Mouse (Mus musculus): ENCODE data around the gene Hoxa9. TPM values are rescaled to one million over a fixed set of nuclear protein-coding genes. Genes with fewer than 3 reads are reported as not detected.

The Hoxa9 gene
- total RNA-seq, 2 experiments from 2014 or later = not detected

DNA sequence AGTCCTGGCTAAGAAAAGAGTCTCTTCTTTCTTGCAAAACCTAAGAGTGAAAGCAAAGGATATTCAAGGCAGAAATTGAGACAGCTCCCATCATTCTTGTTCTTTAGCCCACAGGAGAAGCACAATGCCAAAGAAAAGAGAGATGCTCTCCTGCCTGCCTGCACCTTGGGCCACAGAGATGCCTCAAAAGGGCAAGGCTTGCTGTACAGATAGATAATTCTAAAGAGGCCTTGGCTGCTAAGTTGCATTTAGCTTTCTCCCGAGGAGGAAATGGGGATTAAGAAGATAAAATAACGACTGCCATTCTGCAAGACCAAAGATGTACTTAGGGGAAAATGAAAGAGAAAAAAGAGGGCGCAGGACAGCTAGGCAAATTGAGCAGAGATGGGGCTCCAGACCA, 16.0 kb upstream of the Hoxa9 start:
- intact Hi-C loops (cut with DNase I) = no loop called here
- no peak for DNase-seq (ENCODE audit: low spot score in 2 of 2)

DNA sequence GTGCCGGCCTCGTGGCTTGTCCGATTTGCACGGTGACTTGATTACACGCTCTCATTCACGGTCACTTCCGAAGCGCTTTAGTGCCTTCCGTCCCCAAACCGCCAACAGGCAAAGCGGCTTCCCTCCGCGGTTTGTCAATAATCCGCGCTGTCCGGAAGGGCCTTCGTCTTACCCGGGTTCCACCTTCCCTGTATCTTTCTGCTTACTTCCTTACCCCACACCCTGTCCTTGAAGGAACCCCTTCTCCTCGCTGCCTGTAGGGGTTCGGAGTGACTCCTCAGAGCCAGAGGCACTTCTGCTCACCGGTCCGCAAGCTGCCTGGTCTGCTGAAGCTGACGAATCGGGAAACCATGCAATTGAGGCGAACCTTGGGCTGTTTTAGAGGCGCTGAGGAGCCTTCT, 15.5 kb upstream of the Hoxa9 start:
- intact Hi-C loops (cut with DNase I) = no loop called here
- DNase-seq (ENCODE audit: low spot score in 2 of 2) = peak in 1 of 2 experiments; percentile 9

DNA sequence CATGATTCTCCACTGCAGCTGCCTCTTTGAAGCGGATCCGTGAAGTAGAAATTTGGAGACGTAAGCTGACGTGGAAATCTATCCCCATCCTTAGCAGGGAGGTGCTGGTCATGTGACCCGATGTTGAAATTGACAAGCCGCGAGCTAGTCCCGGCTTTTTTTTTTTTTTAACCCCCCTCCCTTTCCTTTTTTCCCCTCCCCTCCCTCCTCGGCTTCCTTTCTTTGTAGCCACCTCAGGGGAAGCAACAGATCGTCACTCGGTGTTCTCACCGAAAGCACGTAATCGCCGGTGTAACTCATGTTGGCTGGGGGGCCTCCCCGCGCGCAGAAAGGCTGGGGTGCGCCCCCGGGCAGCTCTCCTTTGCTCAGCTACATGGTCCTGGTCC, 14.9 kb upstream of the Hoxa9 start, which contains the start of gene Hoxa11:
Gene Hoxa11, minus strand, starts transcription at position 54 of the 386 bp plus-strand sequence.
- intact Hi-C loops (cut with DNase I) = no loop called here
- no peak for DNase-seq (ENCODE audit: low spot score in 2 of 2)

DNA sequence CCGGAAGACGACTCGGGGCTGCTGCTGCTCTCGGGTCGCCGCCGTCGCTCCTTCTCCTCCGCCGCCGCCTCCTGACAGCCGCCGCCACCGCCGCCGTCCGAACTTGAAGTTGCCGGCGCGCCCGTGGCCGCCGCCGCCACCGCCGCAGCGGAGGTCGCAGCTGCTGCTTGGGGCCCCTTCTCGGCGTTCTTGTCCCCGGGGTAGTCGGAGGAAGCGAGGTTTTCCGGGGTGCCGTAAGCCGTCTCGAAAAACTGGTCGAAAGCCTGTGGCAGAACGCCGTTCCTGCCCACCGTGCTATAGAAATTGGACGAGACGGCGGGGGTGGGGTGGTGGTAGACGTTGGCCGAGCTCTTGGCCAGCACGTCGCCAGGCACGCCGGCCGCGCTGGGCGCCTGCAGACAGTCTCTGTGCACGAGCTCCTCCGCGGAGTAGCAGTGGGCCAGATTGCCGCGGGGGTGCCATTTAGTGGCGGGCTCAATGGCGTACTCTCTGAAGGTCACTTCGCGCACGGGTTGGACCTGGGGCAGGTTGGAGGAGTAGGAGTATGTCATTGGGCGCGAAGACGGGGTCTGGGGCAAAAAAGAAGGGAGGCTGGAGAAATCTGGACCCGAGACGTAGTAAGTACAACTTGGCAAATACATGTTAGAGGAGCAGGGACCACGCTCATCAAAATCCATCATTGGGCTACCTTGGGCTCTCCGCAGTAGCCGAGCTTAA, 14.3 kb upstream of the Hoxa9 start:
- no peak for DNase-seq (ENCODE audit: low spot score in 2 of 2)
- intact Hi-C loops (cut with DNase I) = no loop called here

DNA sequence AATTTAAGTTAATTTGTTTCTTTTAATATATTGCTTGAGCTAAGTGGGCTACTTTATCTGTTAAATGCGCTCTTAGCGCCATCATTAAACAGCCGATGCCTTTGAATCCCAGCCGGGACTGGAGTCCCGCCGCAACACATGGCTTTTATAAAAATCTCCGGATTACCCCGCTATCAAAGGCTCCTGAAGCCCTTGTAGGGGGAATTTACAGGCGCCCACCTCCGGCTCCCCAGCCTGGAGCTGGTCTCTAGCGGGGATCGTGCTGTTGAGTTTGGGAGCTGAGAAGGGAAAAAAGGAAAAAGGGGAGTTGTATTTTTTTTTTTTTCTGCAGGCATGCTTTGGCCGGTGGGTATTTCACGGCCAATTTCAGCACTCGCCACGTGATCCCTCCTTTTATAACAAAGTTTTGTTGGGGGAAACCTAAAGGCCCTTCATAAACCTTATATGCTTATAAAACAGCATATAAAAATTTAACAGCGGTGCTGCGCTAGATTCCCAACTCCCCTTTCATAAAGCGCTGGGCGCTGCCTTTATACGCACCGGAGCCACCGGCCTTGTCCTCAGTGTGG, 13.7 kb upstream of the Hoxa9 start:
- intact Hi-C loops (cut with DNase I) = no loop called here
- peak in 1 of 2 experiments; percentile 4 for DNase-seq (ENCODE audit: low spot score in 2 of 2)

DNA sequence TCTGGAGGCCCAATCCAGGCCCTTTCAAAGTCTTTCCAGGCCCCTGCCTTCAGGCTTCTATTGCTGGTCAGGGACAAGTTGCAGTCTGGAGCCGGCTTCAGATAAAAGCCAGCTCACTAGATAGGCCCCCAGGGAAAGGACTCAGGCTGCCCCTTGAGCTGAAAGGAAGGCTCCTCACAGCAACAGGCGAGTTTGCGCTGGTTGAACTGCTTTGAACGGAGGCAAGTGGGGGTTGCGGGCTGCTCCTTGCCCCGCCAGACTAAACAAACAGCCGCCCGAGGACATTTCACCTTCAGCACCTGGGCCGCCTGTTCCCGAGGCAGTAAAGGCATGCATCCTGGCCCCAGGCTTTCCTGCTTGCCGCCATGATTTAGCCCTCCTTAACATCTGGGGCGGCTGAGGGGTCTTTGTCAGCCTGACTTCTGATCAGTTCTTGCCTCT, 12.8 kb upstream of the Hoxa9 start:
- intact Hi-C loops (cut with DNase I) = no loop called here
- DNase-seq (ENCODE audit: low spot score in 2 of 2) = no peak

DNA sequence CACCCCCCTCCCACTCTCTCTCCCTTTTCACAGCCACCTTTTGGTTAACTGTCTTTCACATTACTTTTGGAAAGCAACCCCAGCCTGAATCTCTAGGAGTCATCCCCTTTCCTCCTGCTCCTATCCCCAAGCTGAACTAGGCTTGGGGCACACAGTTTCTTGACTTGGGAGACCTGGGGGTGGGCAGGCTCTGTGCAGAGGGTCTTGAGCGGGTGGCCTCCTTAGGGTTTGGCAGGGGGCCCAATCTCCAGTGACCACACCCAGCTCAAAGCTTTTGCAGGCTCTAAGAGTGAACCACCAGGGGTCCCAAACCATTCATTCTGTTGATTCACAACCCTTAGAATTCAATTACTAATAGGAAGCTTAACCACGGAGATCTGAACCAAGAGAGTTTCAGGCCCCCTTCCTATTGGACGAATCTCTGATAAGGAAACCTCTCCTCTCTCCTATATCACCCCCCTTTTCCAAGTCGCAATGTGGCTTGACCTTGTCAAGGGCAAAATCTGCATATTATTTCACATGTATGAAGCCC, 12.0 kb upstream of the Hoxa9 start:
- intact Hi-C loops (cut with DNase I) = no loop called here

DNA sequence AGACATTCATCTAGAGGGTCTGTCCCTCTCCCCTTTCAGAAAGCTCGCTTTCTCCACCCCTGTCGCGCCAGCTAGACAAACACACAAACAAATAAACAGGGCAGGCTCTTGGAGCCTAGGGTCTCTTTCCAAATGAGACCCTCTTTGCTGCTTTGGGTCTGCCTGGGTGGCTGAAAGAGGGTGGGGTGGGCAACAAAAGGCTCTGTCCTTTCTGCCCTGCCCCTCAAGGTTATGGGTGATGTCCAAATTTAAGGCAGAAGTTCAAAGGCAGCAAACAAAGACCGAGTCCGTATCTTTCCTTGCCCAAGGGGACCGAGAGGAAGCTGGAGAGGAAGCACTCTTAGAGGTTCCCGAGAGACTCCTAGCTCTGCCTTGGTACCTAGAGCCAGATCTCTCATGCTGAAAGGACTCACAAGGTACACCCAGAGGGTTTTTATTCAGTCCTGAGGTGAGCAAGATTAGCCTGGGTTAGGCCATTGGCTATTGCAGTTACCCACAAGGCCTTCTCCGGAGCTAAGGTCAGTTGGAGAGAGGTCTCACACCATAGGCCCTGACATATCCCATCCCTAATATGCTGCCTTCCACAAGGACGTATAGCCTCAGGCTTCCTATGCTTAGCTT, 10.2 kb upstream of the Hoxa9 start:
- DNase-seq (ENCODE audit: low spot score in 2 of 2) = no peak
- intact Hi-C loops (cut with DNase I) = no loop called here

More for the DNA sequence above, 12.0 kb upstream of the Hoxa9 start:
- DNase-seq (ENCODE audit: low spot score in 2 of 2) = no peak

DNA sequence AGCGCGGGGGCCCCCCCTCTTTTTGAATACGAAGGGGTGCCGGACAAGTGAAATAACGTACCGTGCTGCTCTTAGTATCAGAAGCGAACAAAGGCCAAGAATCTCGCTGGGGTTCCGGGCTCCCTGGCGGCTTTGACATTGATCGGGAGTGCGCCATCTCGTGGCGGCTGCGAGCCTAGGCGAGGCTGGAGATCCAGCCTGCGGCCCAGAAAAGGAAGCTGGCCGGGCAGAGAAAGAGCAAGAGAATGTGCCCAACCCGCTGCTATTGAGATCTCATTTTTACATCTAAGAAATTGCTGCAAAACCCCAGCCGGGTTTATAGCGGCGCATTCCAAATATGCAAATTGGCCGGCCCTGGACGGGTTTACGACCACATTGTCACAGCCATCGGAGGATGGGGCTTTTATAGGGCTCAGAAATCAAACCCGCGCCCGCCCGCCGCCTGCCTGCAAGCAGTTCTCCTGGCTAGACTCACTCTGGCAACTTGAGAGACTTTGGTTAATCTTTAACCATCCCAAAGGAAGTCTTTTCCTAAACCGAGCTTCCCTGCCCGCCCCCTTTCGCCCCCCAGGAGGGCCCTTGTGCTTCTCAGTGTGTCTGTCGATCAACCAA, 9.6 kb upstream of the Hoxa9 start, which contains the start of gene Hoxa10:
Gene Hoxa10, minus strand, starts transcription at position 466 of the 612 bp plus-strand sequence.
- peak in 1 of 2 experiments; percentile 33 for DNase-seq (ENCODE audit: low spot score in 2 of 2)
- intact Hi-C loops (cut with DNase I) = no loop called here

DNA sequence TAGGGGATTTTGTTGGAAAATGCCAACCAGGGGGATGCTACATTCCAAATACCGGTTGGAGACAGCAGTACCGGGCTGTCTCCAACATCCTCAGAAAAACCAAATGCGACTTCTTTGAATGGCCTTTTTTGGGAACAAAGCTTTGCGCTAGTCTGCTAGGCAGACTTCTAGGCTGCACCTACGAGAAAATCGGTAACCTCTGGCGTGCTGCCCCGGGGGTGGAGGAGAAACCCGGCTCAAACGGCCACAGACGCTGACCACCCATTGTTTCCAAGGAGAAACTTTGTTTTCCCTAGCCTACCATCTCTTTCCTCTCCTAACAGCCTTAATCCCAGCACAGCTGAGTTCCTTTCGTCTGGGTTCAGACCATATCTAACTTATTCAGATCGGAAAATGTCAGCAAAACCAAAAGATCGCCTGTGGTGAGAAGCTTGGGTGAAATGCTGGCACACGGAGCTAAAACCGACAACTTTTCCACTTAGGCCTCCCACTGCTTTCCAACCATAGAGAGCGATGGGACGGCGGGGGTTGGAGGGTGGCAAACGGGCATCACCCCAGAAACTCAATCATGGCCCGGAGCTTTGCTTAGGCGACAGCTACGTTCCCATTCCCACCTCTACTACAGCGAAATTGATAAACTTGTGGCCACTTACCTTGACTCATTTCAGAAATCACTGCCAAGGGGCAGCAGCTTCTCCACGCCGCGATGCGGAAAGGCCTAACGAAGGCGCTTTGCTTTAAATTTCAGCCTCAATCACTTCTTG, 8.9 kb upstream of the Hoxa9 start:
- intact Hi-C loops (cut with DNase I) = no loop called here
- peak in 1 of 2 experiments; percentile 3 for DNase-seq (ENCODE audit: low spot score in 2 of 2)

DNA sequence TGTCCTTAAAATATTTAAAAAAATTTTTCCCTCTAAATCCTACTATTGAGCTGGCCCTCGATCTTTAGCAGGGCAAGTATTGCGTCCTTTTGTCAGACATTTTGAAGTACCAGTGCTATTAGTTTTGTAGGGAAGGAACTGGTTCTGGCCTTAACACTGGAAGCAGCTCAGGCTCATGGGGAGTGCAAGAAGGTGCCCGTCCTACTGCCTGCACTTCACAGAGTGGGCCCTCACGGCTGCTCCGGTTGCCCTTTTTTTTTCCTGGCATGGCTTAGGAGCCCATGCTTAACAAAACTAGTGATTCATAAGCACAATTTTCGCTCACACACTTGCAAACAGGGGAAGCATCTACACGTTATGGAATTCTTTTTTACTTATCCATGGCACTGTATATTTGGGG, 8.1 kb upstream of the Hoxa9 start:
- DNase-seq (ENCODE audit: low spot score in 2 of 2) = no peak
- intact Hi-C loops (cut with DNase I) = no loop called here

DNA sequence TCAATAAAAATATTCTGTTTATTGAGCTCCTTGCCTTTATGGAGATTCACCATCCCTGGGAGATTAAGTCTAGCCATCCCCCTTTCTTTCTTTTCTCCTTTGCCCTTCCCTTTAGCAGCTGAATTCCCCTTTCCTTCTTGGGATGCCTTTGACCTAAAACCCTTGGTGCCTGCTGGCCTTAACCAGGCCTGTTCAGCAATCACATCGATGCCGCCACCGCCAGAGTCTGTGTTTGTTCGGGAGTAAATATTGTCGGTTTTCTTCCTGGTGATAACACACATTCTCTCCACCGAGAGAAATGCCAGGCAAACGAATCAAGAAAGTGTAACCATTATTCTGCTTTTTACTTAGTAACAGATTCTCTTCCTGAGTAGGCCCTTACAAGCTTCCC, 7.3 kb upstream of the Hoxa9 start:
- intact Hi-C loops (cut with DNase I) = no loop called here
- no peak for DNase-seq (ENCODE audit: low spot score in 2 of 2)

DNA sequence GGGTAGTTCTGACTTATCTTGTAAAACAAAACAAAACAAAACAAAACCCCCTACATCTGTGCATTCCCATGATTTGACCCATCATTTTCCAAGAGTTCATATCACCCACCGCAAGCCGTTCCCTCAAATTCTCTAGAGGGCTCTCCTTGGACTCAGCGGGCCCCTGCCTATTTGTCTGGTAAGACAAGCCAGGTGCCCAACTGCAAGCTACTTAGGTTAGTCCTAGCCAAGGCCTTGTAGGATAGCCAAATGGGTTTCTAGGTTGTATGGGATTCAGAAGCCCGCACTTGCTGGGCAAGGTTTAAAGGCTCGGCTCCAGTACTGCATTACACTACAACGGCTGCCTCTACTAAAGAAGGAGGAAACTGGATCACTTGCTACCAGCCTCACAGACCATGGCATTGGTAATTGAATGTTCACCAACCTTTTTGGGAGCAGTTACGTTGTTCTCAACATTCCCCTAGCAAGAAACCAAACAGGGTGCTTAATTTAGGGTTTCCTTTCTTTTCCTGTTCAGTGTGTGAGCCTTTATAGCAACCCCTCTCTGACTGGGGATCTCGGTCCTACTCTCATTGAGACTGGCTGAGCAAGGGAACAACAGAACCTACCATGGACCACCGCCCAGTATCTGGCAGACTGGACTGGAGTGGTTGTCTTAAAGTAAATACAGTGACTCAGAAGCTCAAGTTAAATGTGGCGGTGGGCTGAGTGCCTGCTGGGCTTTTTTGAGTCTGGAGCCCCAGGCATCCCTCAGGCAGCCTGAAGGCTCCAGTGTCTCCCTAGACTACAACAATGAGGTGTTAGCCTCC, 6.7 kb upstream of the Hoxa9 start:
- intact Hi-C loops (cut with DNase I) = no loop called here
- no peak for DNase-seq (ENCODE audit: low spot score in 2 of 2)

DNA sequence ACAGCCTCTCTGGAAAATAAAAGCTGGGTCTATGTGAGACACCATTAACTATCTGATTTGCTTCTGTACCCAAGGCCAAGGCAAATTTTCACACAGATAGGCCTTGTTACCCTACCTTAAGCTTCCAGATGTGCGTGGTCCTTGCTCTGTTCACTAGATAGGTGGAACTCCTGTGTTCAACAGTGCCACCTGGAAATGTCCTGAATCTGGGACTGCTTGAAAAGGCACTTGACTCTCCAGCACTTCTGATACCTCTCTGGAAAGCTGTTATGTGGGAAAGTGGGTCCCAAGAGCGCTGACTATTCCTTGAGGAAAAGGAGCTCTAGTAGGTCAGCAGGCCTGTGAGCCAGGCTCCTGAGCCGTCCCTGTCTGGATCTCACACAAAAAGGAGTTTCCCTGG, 5.9 kb upstream of the Hoxa9 start:
- intact Hi-C loops (cut with DNase I) = no loop called here
- no peak for DNase-seq (ENCODE audit: low spot score in 2 of 2)

DNA sequence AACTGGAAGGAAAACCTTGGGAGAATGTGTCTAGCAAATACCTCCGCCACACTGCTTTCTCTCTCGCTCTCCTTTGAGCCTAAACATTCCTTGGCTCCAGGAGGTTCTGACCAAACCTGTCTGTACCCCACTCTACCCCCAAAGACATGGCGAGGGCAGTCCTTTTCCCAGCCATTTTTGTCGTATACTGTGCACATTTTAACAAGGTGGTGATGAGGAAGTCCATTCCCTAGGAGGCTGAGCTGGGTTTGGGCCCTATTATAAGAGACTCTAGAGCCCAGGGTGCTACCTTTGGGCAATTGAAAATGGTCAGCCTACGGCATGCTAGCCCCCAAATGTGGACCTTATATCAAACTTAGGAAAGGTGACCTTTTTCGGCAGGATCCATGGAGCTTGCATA, 5.0 kb upstream of the Hoxa9 start:
- DNase-seq (ENCODE audit: low spot score in 2 of 2) = no peak
- intact Hi-C loops (cut with DNase I) = no loop called here

DNA sequence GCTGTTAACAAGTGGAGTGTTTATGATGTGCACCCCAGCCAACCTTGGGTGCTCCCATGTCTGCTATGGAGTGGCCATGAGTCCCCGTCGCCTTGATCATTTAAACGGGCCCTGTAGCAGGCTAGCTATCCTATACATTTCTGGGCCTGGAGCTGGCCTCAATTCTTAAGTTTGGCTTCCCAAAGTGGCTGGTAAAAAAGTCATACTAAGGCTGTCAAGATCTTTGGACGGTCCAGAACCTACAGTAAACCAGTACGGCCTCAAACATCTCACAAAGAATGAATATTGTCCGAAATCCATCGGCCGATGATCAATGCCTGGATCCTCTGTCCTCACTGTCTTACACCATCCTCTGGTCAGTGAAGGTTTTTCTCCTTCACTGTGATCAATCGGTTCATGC, 4.4 kb upstream of the Hoxa9 start:
- intact Hi-C loops (cut with DNase I) = no loop called here
- DNase-seq (ENCODE audit: low spot score in 2 of 2) = no peak

DNA sequence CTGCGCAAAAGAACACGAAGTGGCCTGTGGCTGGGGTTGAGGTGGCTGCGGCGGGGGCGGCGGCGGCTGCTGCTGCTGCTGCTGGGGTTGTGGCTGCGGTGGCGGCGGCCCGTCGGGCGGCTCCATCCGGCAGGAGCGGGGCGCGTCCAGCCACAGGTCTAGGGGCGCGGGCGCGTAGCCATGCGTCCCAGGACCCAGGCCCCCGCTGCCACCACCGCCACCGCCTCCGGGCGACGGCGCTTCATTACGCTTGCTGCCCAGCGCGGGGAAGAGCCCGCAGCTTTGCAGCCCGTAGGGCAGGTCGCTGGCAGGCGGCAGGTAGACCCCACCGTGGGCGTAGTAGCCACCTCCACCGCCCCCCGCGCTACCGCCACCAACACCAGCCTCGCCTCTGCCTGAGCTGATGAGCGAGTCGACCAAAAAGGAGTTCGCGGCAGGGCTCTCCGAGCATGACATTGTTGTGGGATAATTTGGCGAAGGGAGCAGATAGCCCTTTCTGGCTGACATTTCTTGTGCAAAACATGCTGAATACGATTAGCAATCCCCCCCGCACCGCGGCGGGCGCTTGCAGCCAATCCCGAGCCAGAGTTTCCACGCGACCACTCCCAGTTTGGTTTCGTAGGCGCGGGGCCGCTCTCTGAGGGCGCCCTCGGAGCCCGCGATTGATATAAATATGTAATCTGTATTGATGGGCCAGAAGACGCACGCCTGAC, 3.7 kb upstream of the Hoxa9 start:
- intact Hi-C loops (cut with DNase I) = no loop called here
- DNase-seq (ENCODE audit: low spot score in 2 of 2) = no peak
